Mouse (Mus musculus) erythroblast, embryonic 14.5 days (primary cell): ENCODE data around the gene Cd44. TPM values are rescaled to one million over a fixed set of nuclear protein-coding genes. Genes with fewer than 3 reads are reported as not detected.

ENCODE experiments used
- H3K27me3 ChIP-seq: 2 replicates; pipeline ENCODE4 v1.6.1; 2012; ENCODE audit warnings: inconsistent platforms; ENCODE audit not compliant: control insufficient read depth
- H3K36me3 ChIP-seq: 2 replicates; pipeline ENCODE4 v1.6.1; 2012; ENCODE audit warnings: mild to moderate bottlenecking, inconsistent platforms; ENCODE audit not compliant: control insufficient read depth
- H3K4me1 ChIP-seq: 2 replicates; pipeline ENCODE4 v1.6.1; 2012; ENCODE audit warnings: inconsistent platforms; ENCODE audit not compliant: control insufficient read depth
- H3K4me3 ChIP-seq: replicated peaks from 2 replicates; pipeline ENCODE3; 2012; ENCODE audit warnings: moderate library complexity, mild to moderate bottlenecking, inconsistent platforms
- H3K9me3 ChIP-seq: 2 replicates; pipeline ENCODE4 v1.6.1; 2012; ENCODE audit warnings: low read length, inconsistent platforms, mixed read lengths; ENCODE audit not compliant: control insufficient read depth
- GATA1 ChIP-seq: IDR thresholded peaks from 2 replicates; pipeline ENCODE4 v1.6.1; 2012; ENCODE audit warnings: low read length, inconsistent platforms, mixed read lengths
- TAL1 ChIP-seq: IDR thresholded peaks from 3 replicates; pipeline ENCODE4 v1.6.1; 2012; ENCODE audit warnings: low read length, inconsistent platforms, mixed read lengths
- polyA plus RNA-seq: library from polyadenylated mRNA; stranded (reverse); fragments of >175 nt; gene quantifications from 2 replicates; pipeline ENCODE4 v1.2.3, GENCODE M21; 2012

Gene Cd44
- polyA plus RNA-seq, 1 experiment, result 0.08 TPM

DNA sequence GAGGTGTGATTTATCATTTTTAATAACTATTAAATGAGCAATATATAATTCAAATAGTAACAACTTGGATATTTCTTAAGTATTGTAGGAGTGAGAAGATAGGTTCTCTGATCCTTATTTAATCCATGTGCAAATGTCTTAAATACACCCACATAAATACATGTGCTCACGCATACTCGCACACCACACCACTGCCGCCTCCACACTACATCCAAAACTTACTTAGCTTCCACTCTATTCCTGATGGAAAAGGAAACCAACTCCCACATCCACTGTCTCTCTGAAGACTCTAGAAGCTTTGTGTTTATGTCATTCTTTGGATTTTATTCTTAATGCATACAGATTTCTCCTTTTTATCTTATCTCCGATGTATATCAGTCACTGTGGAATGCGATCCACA is 129.2 kb downstream of the Cd44 start:
- Histone ChIP-seq H3K9me3 (no peaks in the 10 kb centered on the region), H3K4me1 (no peaks in the 10 kb centered on the region), H3K4me3 (no peak overlapping the region), H3K27me3 (no peaks in the 10 kb centered on the region), H3K36me3 (no peaks in the 10 kb centered on the region)
- TF ChIP-seq TAL1 (no peak), GATA1 (no peak)

DNA sequence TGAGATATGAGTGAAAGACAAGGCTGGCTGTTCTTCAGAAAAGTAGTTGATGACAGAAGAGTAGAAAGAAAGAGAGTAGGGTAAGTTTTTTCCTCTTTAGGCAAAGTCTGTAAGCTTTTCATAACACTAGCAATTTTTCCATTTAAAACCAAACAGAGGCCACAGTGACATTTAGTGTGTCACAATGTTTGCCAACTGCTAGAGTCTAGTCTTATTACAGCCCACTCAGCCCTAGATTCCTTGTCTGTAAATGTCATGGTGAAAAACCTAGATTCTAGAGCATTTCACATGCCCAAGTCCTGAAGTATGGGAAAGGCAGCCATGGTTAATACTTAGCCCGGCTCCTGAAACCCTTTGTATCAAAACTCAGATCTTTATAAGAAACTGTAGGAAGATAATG is 130.2 kb downstream of the Cd44 start:
- no peaks in the 10 kb centered on the region for H3K9me3 ChIP-seq
- H3K27me3 ChIP-seq, result no peaks in the 10 kb centered on the region
- no peak overlapping the region for H3K4me3 ChIP-seq
- H3K36me3 ChIP-seq, result no peaks in the 10 kb centered on the region
- TF ChIP-seq TAL1 (no peak), GATA1 (no peak)
- no peaks in the 10 kb centered on the region for H3K4me1 ChIP-seq

DNA sequence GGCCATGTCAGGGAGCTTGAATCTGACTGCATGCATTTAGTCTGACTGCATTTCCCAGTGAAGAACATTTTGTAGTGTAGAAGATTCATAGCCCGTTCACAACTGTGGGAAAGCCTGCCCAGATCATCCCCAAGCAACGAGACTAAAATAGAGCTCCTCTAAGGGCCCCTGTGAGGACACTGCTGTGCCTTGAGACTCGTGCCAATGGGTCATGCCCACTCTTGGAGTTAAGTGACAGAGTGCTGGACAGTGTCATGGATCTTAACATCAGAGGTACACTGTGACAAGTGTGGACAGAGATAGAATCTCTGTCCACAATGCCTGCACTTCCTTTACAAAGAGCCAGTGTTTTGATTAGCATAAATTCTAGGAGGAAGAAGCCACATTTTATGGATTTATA is 133.2 kb downstream of the Cd44 start:
- Histone ChIP-seq H3K27me3 (no peaks in the 10 kb centered on the region), H3K36me3 (no peaks in the 10 kb centered on the region), H3K4me1 (no peaks in the 10 kb centered on the region), H3K4me3 (no peak overlapping the region), H3K9me3 (no peaks in the 10 kb centered on the region)
- no peak for TF ChIP-seq TAL1
- TF ChIP-seq GATA1, result no peak

DNA sequence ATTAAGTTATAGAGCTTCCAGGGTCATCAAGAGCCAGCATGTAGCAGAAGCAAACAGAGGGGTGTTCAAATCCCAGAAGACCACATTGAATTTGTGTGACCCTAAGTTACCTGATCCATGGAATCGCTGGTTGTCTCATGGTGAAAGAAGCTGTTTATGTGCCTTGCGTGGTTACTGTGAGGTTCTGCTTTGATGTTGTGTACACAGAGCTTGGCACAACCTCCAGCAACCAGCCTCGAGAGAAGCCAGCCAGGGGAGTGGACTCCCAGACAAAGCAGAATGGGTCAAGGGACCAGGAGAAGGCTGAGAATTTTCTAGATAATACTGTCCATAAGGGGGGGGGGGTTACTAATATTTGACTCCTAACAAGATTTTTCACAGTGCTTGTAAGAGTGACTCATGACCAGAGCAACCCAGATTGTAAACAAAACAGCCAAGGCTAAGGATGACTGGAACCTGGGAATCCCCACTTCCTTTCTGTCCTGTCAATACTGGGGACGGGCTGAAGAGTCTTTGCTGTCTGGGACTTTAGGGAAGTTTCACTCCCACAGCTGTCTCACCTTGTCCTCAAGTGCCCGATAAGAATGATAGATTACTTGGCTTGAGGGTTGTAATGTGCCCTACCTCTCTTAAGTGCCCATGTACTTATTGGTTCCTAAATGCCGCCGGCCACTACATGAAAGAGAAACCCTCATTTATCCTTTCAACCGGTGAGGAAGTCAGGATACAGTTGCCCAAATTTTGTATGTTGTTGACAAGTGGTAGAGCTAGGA is 136.7 kb downstream of the Cd44 start:
- H3K4me3 ChIP-seq, result no peak overlapping the region
- no peaks in the 10 kb centered on the region for H3K4me1 ChIP-seq
- H3K36me3 ChIP-seq, result no peaks in the 10 kb centered on the region
- no peaks in the 10 kb centered on the region for H3K9me3 ChIP-seq
- TF ChIP-seq GATA1 (no peak), TAL1 (no peak)
- no peaks in the 10 kb centered on the region for H3K27me3 ChIP-seq

DNA sequence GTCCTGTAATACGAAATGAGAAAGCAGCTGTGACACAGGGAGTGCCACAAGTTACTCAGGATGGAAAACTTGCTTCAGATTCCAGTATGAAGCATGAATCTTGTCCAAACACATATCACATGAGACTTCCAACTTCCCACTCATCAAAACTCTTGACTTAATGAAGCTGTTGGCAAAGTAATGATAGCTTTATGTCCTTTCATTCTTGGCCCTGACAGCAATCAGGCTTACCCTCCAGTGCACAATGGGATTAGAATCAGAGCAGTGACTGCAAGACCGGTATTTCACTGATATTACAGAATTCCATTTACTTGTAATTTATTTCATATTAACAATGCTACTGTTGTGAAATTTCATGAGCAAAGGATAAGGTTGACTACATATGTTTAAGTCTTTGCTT is 137.5 kb downstream of the Cd44 start:
- Histone ChIP-seq H3K27me3 (no peaks in the 10 kb centered on the region), H3K36me3 (no peaks in the 10 kb centered on the region), H3K9me3 (no peaks in the 10 kb centered on the region), H3K4me3 (no peak overlapping the region), H3K4me1 (no peaks in the 10 kb centered on the region)
- TF ChIP-seq TAL1 (no peak), GATA1 (no peak)

GRCm38 (mm10) chr2:102763176-102763575 is 138.3 kb downstream of the Cd44 start:
- Histone ChIP-seq H3K9me3 (no peaks in the 10 kb centered on the region), H3K36me3 (no peaks in the 10 kb centered on the region), H3K27me3 (no peaks in the 10 kb centered on the region), H3K4me1 (no peaks in the 10 kb centered on the region), H3K4me3 (no peak overlapping the region)
- TF ChIP-seq TAL1 (no peak), GATA1 (no peak)

Other genes with a start within 250 kb of the Cd44 start
- gene Slc1a2, start 243.0 kb downstream of the Cd44 start, polyA plus RNA-seq, result 0.01 TPM in 1 of 2 replicates, not detected in the other
- gene Pdhx, start 171.8 kb upstream of the Cd44 start, polyA plus RNA-seq, result 0.16 and 0.39 TPM in 2 replicates
- gene Apip, start 172.0 kb upstream of the Cd44 start, polyA plus RNA-seq, result 2.0 and 2.2 TPM in 2 replicates